Mouse (Mus musculus): ENCODE data around the gene Anxa6. TPM values are rescaled to one million over a fixed set of nuclear protein-coding genes. Genes with fewer than 3 reads are reported as not detected.

The Anxa6 gene
- polyA plus RNA-seq, 1 experiment = 0.04 TPM

GRCm38 (mm10) chr11:55017201-55017600, 16.0 kb downstream of the Anxa6 start:
- TF ChIP-seq GATA1 (IDR thresholded peaks at IDR 0.05; ENCODE audit: low read length) = no peak

GRCm38 (mm10) chr11:55016758-55017157, 16.5 kb downstream of the Anxa6 start:
- no peak for TF ChIP-seq GATA1 (IDR thresholded peaks at IDR 0.05; ENCODE audit: low read length)

GRCm38 (mm10) chr11:55015831-55016241, 17.4 kb downstream of the Anxa6 start:
- TF ChIP-seq GATA1 (IDR thresholded peaks at IDR 0.05; ENCODE audit: low read length) = no peak

GRCm38 (mm10) chr11:55015264-55015663, 18.0 kb downstream of the Anxa6 start:
- TF ChIP-seq GATA1 (IDR thresholded peaks at IDR 0.05; ENCODE audit: low read length) = no peak

GRCm38 (mm10) chr11:55013802-55014201, 19.4 kb downstream of the Anxa6 start:
- no peak for TF ChIP-seq GATA1 (IDR thresholded peaks at IDR 0.05; ENCODE audit: low read length)

- TF ChIP-seq GATA1 (IDR thresholded peaks at IDR 0.05; ENCODE audit: low read length) = no peak
Observed at GRCm38 (mm10) chr11:55012551-55013521, 20.4 kb downstream of the Anxa6 start.

- no peak for TF ChIP-seq GATA1 (IDR thresholded peaks at IDR 0.05; ENCODE audit: low read length)
Observed at GRCm38 (mm10) chr11:55011440-55011839, 21.8 kb downstream of the Anxa6 start.

GRCm38 (mm10) chr11:55008230-55008629, 25.0 kb downstream of the Anxa6 start:
- no peak for TF ChIP-seq GATA1 (IDR thresholded peaks at IDR 0.05; ENCODE audit: low read length)

- TF ChIP-seq GATA1 (IDR thresholded peaks at IDR 0.05; ENCODE audit: low read length) = no peak
Observed at GRCm38 (mm10) chr11:55005684-55006083, 27.6 kb downstream of the Anxa6 start.

GRCm38 (mm10) chr11:55004970-55005502, 28.2 kb downstream of the Anxa6 start:
- TF ChIP-seq GATA1 (IDR thresholded peaks at IDR 0.05; ENCODE audit: low read length) = no peak

- TF ChIP-seq GATA1 (IDR thresholded peaks at IDR 0.05; ENCODE audit: low read length) = no peak
Observed at GRCm38 (mm10) chr11:54998708-54999107, 34.5 kb downstream of the Anxa6 start.

GRCm38 (mm10) chr11:54998284-54998683, 35.0 kb downstream of the Anxa6 start:
- TF ChIP-seq GATA1 (IDR thresholded peaks at IDR 0.05; ENCODE audit: low read length) = no peak

GRCm38 (mm10) chr11:54996176-54996575, 37.1 kb downstream of the Anxa6 start:
- TF ChIP-seq GATA1 (IDR thresholded peaks at IDR 0.05; ENCODE audit: low read length) = no peak

GRCm38 (mm10) chr11:54989920-54990319, 43.3 kb downstream of the Anxa6 start:
- TF ChIP-seq GATA1 (IDR thresholded peaks at IDR 0.05; ENCODE audit: low read length) = no peak

- no peak for TF ChIP-seq GATA1 (IDR thresholded peaks at IDR 0.05; ENCODE audit: low read length)
Observed at GRCm38 (mm10) chr11:54988754-54989349, 44.4 kb downstream of the Anxa6 start.

GRCm38 (mm10) chr11:54987974-54988373, 45.3 kb downstream of the Anxa6 start:
- no peak for TF ChIP-seq GATA1 (IDR thresholded peaks at IDR 0.05; ENCODE audit: low read length)
